ENCODE assay signal across 8 mouse cellular contexts in genomic region chr12:71830607-71831257, GRCm38 (mm10). TPM values are rescaled to one million over a fixed set of nuclear protein-coding genes. Genes with fewer than 3 reads are reported as not detected.
DNase-seq lines count a peak whose midpoint lies in the region; ATAC-seq lines count a peak whose summit lies in the region.

Gene Daam1 (plus strand): TSS chr12:71831078.

- peak; percentile 100 for ATAC-seq in hindbrain, embryonic 15.5 days (ENCODE audit: low FRiP score, low read depth)

- peak within 1 kb of the TSS; percentile 93 for H3K27ac ChIP-seq in hindbrain, embryonic 15.5 days (replicated peaks)

- H3K9ac ChIP-seq in hindbrain, embryonic 15.5 days = peak within 1 kb of the TSS; percentile 98

- no peaks in the 10 kb centered on the region for H3K9me3 ChIP-seq in hindbrain, embryonic 15.5 days

- H3K36me3 ChIP-seq in hindbrain, embryonic 15.5 days = no peaks in the 10 kb centered on the region

- H3K4me3 ChIP-seq in hindbrain, embryonic 15.5 days = peak within 1 kb of the TSS; percentile 85

- under 1% methylated on average over 35 of the region's 35 CpGs for WGBS in hindbrain, embryonic 15.5 days

- peak within 1 kb of the TSS; percentile 68 for H3K4me2 ChIP-seq in hindbrain, embryonic 15.5 days

- H3K4me1 ChIP-seq in hindbrain, embryonic 15.5 days (replicated peaks) = peaks cover 39% of the 10 kb centered on the region

- DNase-seq in T-cell, adult 2 months (ENCODE audit: low spot score) = peak; percentile 95
- DNase-seq in cerebellum, postnatal 36 days = peak; percentile 93 to 96
- DNase-seq in frontal cortex, postnatal 36 days (ENCODE audit: low spot score in 2 of 2) = peak; percentile 94 to 98
- peak; percentile 97 for DNase-seq in left cerebral cortex, adult 11 months (ENCODE audit: low spot score)
- peak; percentile 92 to 96 for DNase-seq in lung, postnatal 4 days
- DNase-seq in retina, postnatal 7 days (ENCODE audit: low read depth, low spot score) = peak; percentile 95
- peak; percentile 57 for DNase-seq in urinary bladder, adult 2 months (ENCODE audit: low spot score)

- H3K27me3 ChIP-seq in hindbrain, embryonic 15.5 days = no peaks in the 10 kb centered on the region; the same call in 1 of the 2 replicates

RNA-seq across cellular contexts. Expression of gene Daam1, which starts in this region (rescaled TPM):
- polyA plus RNA-seq in hindbrain, embryonic 15.5 days (2015; fragmentation: Nextera tagmentation; extraction: Ambion mirVana) = 26.4 and 26.5 TPM in 2 replicates
- polyA plus RNA-seq in urinary bladder, adult 2 months (2012; rRNA removed) = 17.8 and 19.4 TPM in 2 replicates

Comparison
In these comparisons a context has a peak if more than half of its experiments do, and no peak if none do; other contexts are left out.
1. Peak in every context shown above with its lines: DNase-seq, ATAC-seq, H3K4me3 ChIP-seq and H3K27ac ChIP-seq.